Mouse (Mus musculus) liver, embryonic 16.5 days (tissue): ENCODE results near the gene Cog1. TPM values are rescaled to one million over a fixed set of nuclear protein-coding genes. Genes with fewer than 3 reads are reported as not detected.

ENCODE experiments used
- ATAC-seq: fragments of 200-750 bp; cut with Nextera tagmentation; 2 replicates; pipeline ENCODE4 v1.8.0; 2017; ENCODE audit warnings: low read depth, mild to moderate bottlenecking, moderate number of reproducible peaks, moderate library complexity
- H3K27ac ChIP-seq: fragments of 300-500 bp; sonication (generic); 2 replicates; pipeline ENCODE4 v1.5.1; 2014; ENCODE audit warnings: mild to moderate bottlenecking, low read length
- H3K27me3 ChIP-seq: fragments of 300-500 bp; sonication (generic); 2 replicates; pipeline ENCODE4 v1.6.1; 2014; ENCODE audit warnings: low read depth, low read length, mixed read lengths; ENCODE audit not compliant: control insufficient read depth, insufficient read depth
- H3K36me3 ChIP-seq: fragments of 300-500 bp; sonication (generic); 2 replicates; pipeline ENCODE4 v1.6.1; 2014; ENCODE audit warnings: mild to moderate bottlenecking; ENCODE audit not compliant: control insufficient read depth, insufficient read depth
- H3K4me1 ChIP-seq: fragments of 300-500 bp; sonication (generic); 2 replicates; pipeline ENCODE4 v1.6.1; 2014; ENCODE audit warnings: low read depth, low read length, mixed read lengths; ENCODE audit not compliant: control insufficient read depth
- H3K4me2 ChIP-seq: fragments of 300-500 bp; sonication (generic); 2 replicates; pipeline ENCODE4 v1.6.1; 2014; ENCODE audit warnings: low read depth, low read length, mixed read lengths
- H3K4me3 ChIP-seq: fragments of 300-500 bp; sonication (generic); 2 replicates; pipeline ENCODE4 v1.5.1; 2014; ENCODE audit warnings: low read depth, mild to moderate bottlenecking, low read length
- H3K9ac ChIP-seq: fragments of 300-500 bp; sonication (generic); 2 replicates; pipeline ENCODE4 v1.6.1; 2014; ENCODE audit warnings: low read depth, low read length
- H3K9me3 ChIP-seq: fragments of 300-500 bp; sonication (generic); replicated peaks from 2 replicates; pipeline ENCODE4 v1.6.1; 2016; ENCODE audit warnings: low read length; ENCODE audit not compliant: control insufficient read depth
- WGBS: fragments of 180-500 bp; shearing (Covaris S2); extraction: QIAGEN DNeasy Blood & Tissue Kit; methylation state at CpG from one replicate; pipeline ENCODE4 v1.1.7; 2014; ENCODE audit not compliant: insufficient replicate concordance; 5-methylcytosine and 5-hydroxymethylcytosine counted together
- polyA plus RNA-seq: library from polyadenylated mRNA; unstranded; fragments of >200 nt; fragmentation: Nextera tagmentation; extraction: Ambion mirVana; gene quantifications from 2 replicates; pipeline ENCODE4 v1.2.1, GENCODE M21; 2015

Gene Cog1
- polyA plus RNA-seq, 1 experiment from 2014 or later, result 11.0 TPM

DNA sequence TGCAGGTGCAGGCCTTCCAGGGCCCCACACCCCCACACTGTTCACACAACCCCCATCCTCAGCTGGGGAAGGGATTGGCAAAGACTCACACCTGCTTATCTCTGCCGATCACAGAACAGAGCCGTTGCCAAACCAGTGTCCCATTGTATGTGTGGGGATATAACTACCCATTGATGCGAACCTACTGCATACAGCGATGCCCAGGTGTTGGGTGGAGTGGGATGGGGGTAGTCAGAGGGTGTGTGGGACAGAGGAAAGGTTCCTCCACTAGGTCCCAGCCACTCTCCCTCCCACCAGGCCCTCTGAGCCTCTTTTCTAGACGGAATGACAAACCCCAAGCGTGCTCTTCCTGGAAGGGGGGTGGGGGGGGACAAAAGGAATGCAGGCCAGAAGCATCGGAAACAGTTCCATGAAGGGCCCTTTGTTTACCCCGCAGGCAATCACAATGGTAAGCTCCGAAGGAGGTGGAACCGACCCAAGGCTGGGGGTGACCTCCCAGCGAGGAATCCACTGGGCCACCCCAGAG is 60.8 kb downstream of the Cog1 start, which contains the start of gene Cpsf4l:
Cpsf4l (minus strand) TSS at position 287 of the 526 bp plus-strand sequence.
- no peaks in the 10 kb centered on the region for H3K9me3 ChIP-seq
- no peak for ATAC-seq
- 28% methylated on average over 11 of the region's 11 CpGs for WGBS
- no peak within 1 kb of the TSS for H3K4me3 ChIP-seq
- H3K27me3 ChIP-seq, result peaks cover 15% of the 10 kb centered on the region
- H3K9ac ChIP-seq, result peak within 1 kb of the TSS; percentile 20; the same call in 1 of the 2 replicates
- no peak within 1 kb of the TSS for H3K4me2 ChIP-seq
- H3K36me3 ChIP-seq, result no peaks in the 10 kb centered on the region
- H3K27ac ChIP-seq, result no peak within 1 kb of the TSS
- H3K4me1 ChIP-seq, result no peaks in the 10 kb centered on the region

GRCm38 (mm10) chr11:113710257-113710777 is 61.3 kb downstream of the Cog1 start:
- H3K36me3 ChIP-seq, result no peaks in the 10 kb centered on the region
- H3K4me1 ChIP-seq, result no peaks in the 10 kb centered on the region
- H3K9ac ChIP-seq, result peak overlapping the region; percentile 20; the same call in 1 of the 2 replicates
- WGBS, result 16% methylated on average over 10 of the region's 10 CpGs
- ATAC-seq, result no peak
- H3K27ac ChIP-seq, result no peak overlapping the region
- no peak overlapping the region for H3K4me2 ChIP-seq
- H3K9me3 ChIP-seq, result no peaks in the 10 kb centered on the region
- H3K27me3 ChIP-seq, result peaks cover 15% of the 10 kb centered on the region
- no peak overlapping the region for H3K4me3 ChIP-seq

GRCm38 (mm10) chr11:113711061-113711460 is 62.1 kb downstream of the Cog1 start:
- Histone ChIP-seq H3K4me2 (no peak overlapping the region), H3K27me3 (peaks cover 15% of the 10 kb centered on the region), H3K36me3 (no peaks in the 10 kb centered on the region), H3K9ac (no peak overlapping the region), H3K4me3 (no peak overlapping the region), H3K9me3 (no peaks in the 10 kb centered on the region), H3K4me1 (no peaks in the 10 kb centered on the region), H3K27ac (no peak overlapping the region)
- no peak for ATAC-seq
- 71% methylated on average over 1 of the region's 1 CpGs for WGBS

DNA sequence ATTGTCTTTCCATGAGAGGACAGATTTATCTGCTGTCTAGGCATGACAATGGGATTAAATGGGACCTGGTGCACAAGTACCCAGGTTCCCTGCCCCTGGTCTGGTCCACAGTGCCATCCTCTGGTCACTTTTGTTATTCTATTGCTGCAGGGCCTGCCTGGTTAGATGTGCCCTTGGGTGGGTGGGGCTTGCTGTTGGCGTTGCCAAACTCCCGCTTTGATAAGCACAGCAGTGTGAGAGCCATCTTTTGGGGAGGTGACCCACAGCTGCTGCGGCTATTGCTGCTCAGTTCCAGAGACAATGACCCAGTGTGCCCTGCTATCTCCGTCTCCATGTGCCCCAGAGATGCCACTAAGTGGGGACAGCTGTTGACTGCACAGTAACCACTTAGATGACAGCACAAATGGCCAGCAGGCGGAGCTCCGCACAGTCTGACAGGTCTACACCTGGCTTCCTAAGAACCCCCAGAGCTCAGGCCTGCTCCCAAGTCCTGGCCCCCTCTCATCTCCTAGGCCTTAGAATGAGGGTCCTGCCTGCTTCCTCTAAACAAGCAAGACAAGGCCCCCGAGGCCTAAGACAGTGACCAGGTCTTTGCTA is 66.2 kb downstream of the Cog1 start:
- H3K27ac ChIP-seq, result no peak overlapping the region
- H3K36me3 ChIP-seq, result no peaks in the 10 kb centered on the region
- H3K27me3 ChIP-seq, result peaks cover 3% of the 10 kb centered on the region
- H3K9ac ChIP-seq, result no peak overlapping the region
- no peaks in the 10 kb centered on the region for H3K4me1 ChIP-seq
- ATAC-seq, result peak; percentile 30; the same call in 1 of the 2 replicates
- 48% methylated on average over 7 of the region's 7 CpGs for WGBS
- no peak overlapping the region for H3K4me2 ChIP-seq
- H3K9me3 ChIP-seq, result no peaks in the 10 kb centered on the region
- no peak overlapping the region for H3K4me3 ChIP-seq

DNA sequence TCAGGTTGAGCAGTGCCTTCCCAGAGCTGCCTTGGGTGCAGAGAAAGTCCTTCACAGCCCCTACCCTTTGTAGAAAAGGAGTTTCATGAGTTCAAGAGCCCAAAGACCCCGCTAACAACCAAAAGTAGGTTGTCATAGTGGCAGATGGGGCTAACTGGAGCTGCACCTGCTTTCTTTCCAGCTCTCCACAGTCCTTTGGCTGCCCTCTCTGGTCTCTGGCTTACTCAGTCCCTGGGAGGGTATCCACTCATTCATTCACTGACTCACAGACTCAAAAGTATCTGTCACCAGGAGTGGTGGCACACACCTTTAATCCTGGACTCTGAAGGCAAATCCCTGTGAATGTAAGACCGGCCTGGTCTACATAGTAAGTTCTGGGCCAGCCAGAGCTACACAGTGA is 67.2 kb downstream of the Cog1 start:
- Histone ChIP-seq H3K9me3 (no peaks in the 10 kb centered on the region), H3K9ac (no peak overlapping the region), H3K4me3 (no peak overlapping the region), H3K4me2 (no peak overlapping the region), H3K4me1 (no peaks in the 10 kb centered on the region), H3K27ac (no peak overlapping the region), H3K36me3 (no peaks in the 10 kb centered on the region), H3K27me3 (no peaks in the 10 kb centered on the region)
- WGBS, result 73% methylated on average over 2 of the region's 2 CpGs
- ATAC-seq, result no peak

Other genes starting within 250 kb of the Cog1 start
- 6.8 TPM in 2 replicates for gene Sstr2, start 29.8 kb upstream of the Cog1 start, polyA plus RNA-seq
- 13.4 and 14.1 TPM in 2 replicates for gene Slc39a11, start 910 bp downstream of the Cog1 start, polyA plus RNA-seq
- 38.9 and 39.2 TPM in 2 replicates for gene Fam104a, start 35.0 kb downstream of the Cog1 start, polyA plus RNA-seq
- gene D11Wsu47e, start 35.2 kb downstream of the Cog1 start, polyA plus RNA-seq, result 7.6 and 7.8 TPM in 2 replicates
- 0.18 TPM in 1 of 2 replicates, not detected in the other for gene Cpsf4l, start 60.8 kb downstream of the Cog1 start, polyA plus RNA-seq
- gene Cdc42ep4, start 102.7 kb downstream of the Cog1 start, polyA plus RNA-seq, result 16.7 and 18.4 TPM in 2 replicates